Mouse (Mus musculus) MEL (cell line): ENCODE data around the gene Arhgef38. TPM values are rescaled to one million over a fixed set of nuclear protein-coding genes. Genes with fewer than 3 reads are reported as not detected.

Source experiments
- DNase-seq: peaks from one replicate; pipeline ENCODE4 v3.0.0; 2011; ENCODE audit warnings: low read depth, low spot score
- H3K27ac ChIP-seq: 2 replicates; pipeline ENCODE4 v1.5.1; 2012; ENCODE audit warnings: low read depth, mild to moderate bottlenecking, control low read depth, low read length, moderate library complexity; ENCODE audit not compliant: control insufficient read depth
- H3K27me3 ChIP-seq, 2 experiments: fragments of 150-350 bp in 1 of 2; sonication (generic) in 1 of 2; 2 replicates each; pipeline ENCODE4 v1.6.1; 2012; ENCODE audit warnings: low read length in 2 of 2, mild to moderate bottlenecking in 2 of 2, improper control_type of control experiment in 1 of 2, moderate library complexity in 1 of 2; ENCODE audit not compliant: insufficient read depth in 2 of 2, control insufficient read depth in 1 of 2
- H3K36me3 ChIP-seq, 2 experiments: 2 replicates each; pipeline ENCODE4 v1.6.1; 2012 to 2014; ENCODE audit warnings: low read length in 2 of 2, improper control_type of control experiment in 1 of 2, inconsistent platforms in 1 of 2, mild to moderate bottlenecking in 1 of 2; ENCODE audit not compliant: insufficient read depth in 2 of 2, control insufficient read depth in 1 of 2
- H3K4me1 ChIP-seq, 2 experiments: fragments of 150-350 bp in 1 of 2; sonication (generic) in 1 of 2; 2 replicates each; pipeline ENCODE4 v1.6.1; 2012; ENCODE audit warnings: low read length in 2 of 2, improper control_type of control experiment in 1 of 2, mild to moderate bottlenecking in 1 of 2; ENCODE audit not compliant: insufficient read depth in 2 of 2, control insufficient read depth in 1 of 2
- H3K4me3 ChIP-seq, 2 experiments: fragments of 150-350 bp in 1 of 2; sonication (generic) in 1 of 2; 2 replicates each; pipeline ENCODE4 v1.5.1; 2012; ENCODE audit warnings: low read depth in 2 of 2, low read length in 2 of 2, mild to moderate bottlenecking in 2 of 2, moderate library complexity in 2 of 2, control low read depth in 1 of 2, improper control_type of control experiment in 1 of 2; ENCODE audit not compliant: control insufficient read depth in 1 of 2, insufficient read depth in 1 of 2
- H3K79me2 ChIP-seq: 2 replicates; pipeline ENCODE4 v1.6.1; 2012; ENCODE audit warnings: mild to moderate bottlenecking, low read length, moderate library complexity; ENCODE audit not compliant: control insufficient read depth, poor library complexity, insufficient read depth
- H3K9ac ChIP-seq: 2 replicates; pipeline ENCODE4 v1.6.1; 2012; ENCODE audit warnings: low read depth, mild to moderate bottlenecking, control low read depth, low read length, moderate library complexity; ENCODE audit not compliant: control insufficient read depth, poor library complexity, severe bottlenecking
- H3K9me3 ChIP-seq: fragments of 150-350 bp; sonication (generic); replicated peaks from 2 replicates; pipeline ENCODE4 v1.6.1; 2012; ENCODE audit warnings: mild to moderate bottlenecking, low read length, improper control_type of control experiment, moderate library complexity; ENCODE audit not compliant: insufficient read depth
- BHLHE40 ChIP-seq: IDR thresholded peaks from 2 replicates; pipeline ENCODE4 v1.6.1; 2012; ENCODE audit warnings: low read depth, mild to moderate bottlenecking, inconsistent platforms, low read length, improper control_type of control experiment, borderline replicate concordance
- CHD1 ChIP-seq: IDR thresholded peaks from 2 replicates; pipeline ENCODE4 v1.6.1; 2012; ENCODE audit warnings: low read depth, mild to moderate bottlenecking, inconsistent platforms, low read length, improper control_type of control experiment
- ELF1 ChIP-seq: IDR thresholded peaks from 2 replicates; pipeline ENCODE4 v1.6.1; 2014; ENCODE audit warnings: low read depth, mild to moderate bottlenecking, inconsistent platforms, low read length, improper control_type of control experiment, moderate library complexity
- EP300 ChIP-seq, 2 experiments: IDR thresholded peaks; 2 replicates each; pipeline ENCODE4 v1.6.1; 2011; ENCODE audit warnings: improper control_type of control experiment in 2 of 2, low read length in 2 of 2, low read depth in 1 of 2, mild to moderate bottlenecking in 1 of 2
- ETS1 ChIP-seq: IDR thresholded peaks from 2 replicates; pipeline ENCODE4 v1.6.1; 2012; ENCODE audit warnings: low read depth, mild to moderate bottlenecking, inconsistent platforms, low read length, improper control_type of control experiment, moderate library complexity
- GABPA ChIP-seq: IDR thresholded peaks from 2 replicates; pipeline ENCODE4 v1.6.1; 2012; ENCODE audit warnings: low read depth, mild to moderate bottlenecking, inconsistent platforms, low read length, improper control_type of control experiment, moderate library complexity
- GATA1 ChIP-seq: IDR thresholded peaks from 2 replicates; pipeline ENCODE4 v1.6.1; 2011; ENCODE audit warnings: low read depth, low read length, improper control_type of control experiment
- HCFC1 ChIP-seq: IDR thresholded peaks from 2 replicates; pipeline ENCODE4 v1.6.1; 2012; ENCODE audit warnings: low read depth, mild to moderate bottlenecking, inconsistent platforms, low read length, improper control_type of control experiment, moderate library complexity
- JUND ChIP-seq: IDR thresholded peaks from 2 replicates; pipeline ENCODE4 v1.6.1; 2011; ENCODE audit warnings: low read depth, mild to moderate bottlenecking, improper control_type of control experiment, low read length
- KAT2A ChIP-seq: conservative IDR thresholded peaks from 2 replicates; pipeline ENCODE4 v1.6.1; 2012; ENCODE audit warnings: low read depth, low read length, improper control_type of control experiment, inconsistent platforms
- MEF2A ChIP-seq: IDR thresholded peaks from 2 replicates; pipeline ENCODE4 v1.6.1; 2014; ENCODE audit warnings: low read depth, mild to moderate bottlenecking, inconsistent platforms, low read length, improper control_type of control experiment; ENCODE audit not compliant: poor library complexity, insufficient replicate concordance, severe bottlenecking; ENCODE audit errors: extremely low read depth
- MXI1 ChIP-seq: IDR thresholded peaks from 2 replicates; pipeline ENCODE4 v1.6.1; 2011; ENCODE audit warnings: mild to moderate bottlenecking, low read depth, low read length, improper control_type of control experiment
- MYC ChIP-seq: IDR thresholded peaks from 2 replicates; pipeline ENCODE4 v1.6.1; 2011; ENCODE audit warnings: low read depth, mild to moderate bottlenecking, low read length, improper control_type of control experiment, moderate library complexity
- NELFE ChIP-seq: IDR thresholded peaks from 2 replicates; pipeline ENCODE4 v1.6.1; 2011; ENCODE audit warnings: low read depth, low read length, improper control_type of control experiment
- POLR2AphosphoS2 ChIP-seq: IDR thresholded peaks from 2 replicates; pipeline ENCODE4 v1.6.1; 2011; ENCODE audit warnings: low read length, improper control_type of control experiment
- POLR2AphosphoS5 ChIP-seq: IDR thresholded peaks from 2 replicates; pipeline ENCODE4 v1.6.1; 2012; ENCODE audit warnings: low read depth, borderline replicate concordance, mild to moderate bottlenecking, inconsistent platforms, low read length, moderate library complexity, mixed read lengths
- RCOR1 ChIP-seq: IDR thresholded peaks from 2 replicates; pipeline ENCODE4 v1.6.1; 2012; ENCODE audit warnings: low read depth, mild to moderate bottlenecking, inconsistent platforms, low read length, improper control_type of control experiment
- TCF12 ChIP-seq: IDR thresholded peaks from 2 replicates; pipeline ENCODE4 v1.6.1; 2014; ENCODE audit warnings: low read depth, mild to moderate bottlenecking, inconsistent platforms, low read length, improper control_type of control experiment, moderate library complexity
- ZC3H11A ChIP-seq: IDR thresholded peaks from 2 replicates; pipeline ENCODE4 v1.6.1; 2012; ENCODE audit warnings: low read depth, mild to moderate bottlenecking, inconsistent platforms, low read length, improper control_type of control experiment
- ZKSCAN1 ChIP-seq: IDR thresholded peaks from 2 replicates; pipeline ENCODE4 v1.6.1; 2012; ENCODE audit warnings: low read depth, mild to moderate bottlenecking, inconsistent platforms, low read length, improper control_type of control experiment, moderate library complexity
- ZMIZ1 ChIP-seq: IDR thresholded peaks from 2 replicates; pipeline ENCODE4 v1.6.1; 2012; ENCODE audit warnings: low read depth, mild to moderate bottlenecking, inconsistent platforms, low read length, improper control_type of control experiment, moderate library complexity
- ZNF384 ChIP-seq: IDR thresholded peaks from 2 replicates; pipeline ENCODE4 v1.6.1; 2012; ENCODE audit warnings: low read depth, mild to moderate bottlenecking, inconsistent platforms, low read length, improper control_type of control experiment
- polyA plus RNA-seq, 2 experiments: library from polyadenylated mRNA; stranded (reverse) in 1 of 2; unstranded in 1 of 2; fragments of >175 nt in 1 of 2; fragments of >200 nt in 1 of 2; gene quantifications; 2 replicates each; pipeline versions ENCODE4 v1.2.1 to v1.2.4; 2012; ENCODE audit warnings: low replicate concordance in 2 of 2, low read depth in 1 of 2; ENCODE audit not compliant: insufficient read length in 2 of 2, insufficient read depth in 1 of 2, missing spikeins in 1 of 2
- total RNA-seq: library from RNA; depleted of rRNA; stranded (reverse); fragments of 300-350 nt; gene quantifications from 2 replicates; pipeline ENCODE4 v1.2.3, GENCODE M21; 2012

Gene Arhgef38
- total and polyA plus RNA-seq, 3 experiments, result not detected

GRCm38 (mm10) chr3:133202171-133202570 lies 32.6 kb downstream of the Arhgef38 start:
- no peak overlapping the region for H3K27ac ChIP-seq
- H3K9ac ChIP-seq, result no peak overlapping the region
- no peaks in the 10 kb centered on the region for H3K36me3 ChIP-seq
- H3K9me3 ChIP-seq, result no peaks in the 10 kb centered on the region
- H3K27me3 ChIP-seq, result no peaks in the 10 kb centered on the region
- no peak for DNase-seq
- no peak for TF ChIP-seq POLR2AphosphoS2
- TF ChIP-seq TCF12, result no peak
- no peak for TF ChIP-seq HCFC1
- TF ChIP-seq NELFE, result no peak
- TF ChIP-seq MEF2A, result no peak
- no peak for TF ChIP-seq EP300 (IDR thresholded peaks at IDR 0.05; ENCODE audit: low read depth in 1 of 2, low read length in 2 of 2)
- no peak for TF ChIP-seq ZNF384
- no peak for TF ChIP-seq GABPA
- TF ChIP-seq RCOR1, result no peak
- TF ChIP-seq ZC3H11A, result no peak
- TF ChIP-seq BHLHE40, result no peak
- no peak for TF ChIP-seq MXI1
- TF ChIP-seq POLR2AphosphoS5, result no peak
- TF ChIP-seq ZMIZ1, result no peak
- TF ChIP-seq GATA1, result no peak
- no peak for TF ChIP-seq MYC
- TF ChIP-seq ELF1, result no peak
- TF ChIP-seq ZKSCAN1, result no peak
- no peak for TF ChIP-seq CHD1
- TF ChIP-seq JUND, result no peak
- H3K4me3 ChIP-seq, result no peak overlapping the region
- no peaks in the 10 kb centered on the region for H3K4me1 ChIP-seq
- no peaks in the 10 kb centered on the region for H3K79me2 ChIP-seq

- H3K79me2 ChIP-seq, result no peaks in the 10 kb centered on the region
- no peaks in the 10 kb centered on the region for H3K4me1 ChIP-seq
- no peak overlapping the region for H3K9ac ChIP-seq
- no peak overlapping the region for H3K27ac ChIP-seq
- no peak overlapping the region for H3K4me3 ChIP-seq
- no peak for TF ChIP-seq POLR2AphosphoS5
- no peak for TF ChIP-seq ETS1
- TF ChIP-seq GABPA, result no peak
- no peak for TF ChIP-seq KAT2A
- H3K27me3 ChIP-seq, result no peaks in the 10 kb centered on the region; a peak in 1 of 4 replicates
- DNase-seq, result no peak
- no peaks in the 10 kb centered on the region for H3K9me3 ChIP-seq
- no peaks in the 10 kb centered on the region for H3K36me3 ChIP-seq
Measured at GRCm38 (mm10) chr3:133188930-133189329, 45.8 kb downstream of the Arhgef38 start.
